Mouse (Mus musculus) embryo, embryonic 10.5 days (tissue): Measurements from ENCODE around the gene Olfr1226.
"Not testable (repeated sequence)": the region's sequence is repeated elsewhere in the genome, so short reads cannot be mapped to it uniquely, and the experiment has no call there.

Source experiments
- DNase-seq: peaks from one replicate; pipeline ENCODE4 v3.0.0-alpha.2; 2015; ENCODE audit warnings: low spot score

The Olfr1226 gene

GRCm38 (mm10) chr2:89199948-89200347, at the start of gene Olfr1226:
Gene Olfr1226, minus strand, starts transcription at chr2:89200048.
- DNase-seq: no peak

GRCm38 (mm10) chr2:89196325-89196982, 3.4 kb downstream of the Olfr1226 start:
- DNase-seq: no peak

- no peak for DNase-seq
Observed at GRCm38 (mm10) chr2:89174569-89174968, 25.3 kb downstream of the Olfr1226 start, which contains the start of gene Olfr1225. Gene Olfr1225, minus strand, starts transcription at chr2:89174669.

GRCm38 (mm10) chr2:89164711-89165110, 35.1 kb downstream of the Olfr1226 start:
- not testable (repeated sequence) for DNase-seq

- not testable (repeated sequence) for DNase-seq
Observed at GRCm38 (mm10) chr2:89163991-89164390, 35.9 kb downstream of the Olfr1226 start, which contains the start of gene Olfr1224-ps1. Gene Olfr1224-ps1, minus strand, starts transcription at chr2:89164091.

GRCm38 (mm10) chr2:89151460-89151859, 48.4 kb downstream of the Olfr1226 start, which contains the start of gene Olfr1223:
Gene Olfr1223, minus strand, starts transcription at chr2:89151560.
- no peak for DNase-seq
